Mouse (Mus musculus) ovary, postnatal 14 days (tissue): ENCODE measurements around the gene Atp6v0c.
A peak's percentile ranks its signal among the peaks of the same experiment; 100 is the strongest.
"Not testable (repeated sequence)": the region's sequence is repeated elsewhere in the genome, so short reads cannot be mapped to it uniquely, and the experiment has no call there.

Source experiments
- DNase-seq: peaks from one replicate; pipeline ENCODE4 v3.0.0; 2022; ENCODE audit warnings: low spot score

The Atp6v0c gene

DNA sequence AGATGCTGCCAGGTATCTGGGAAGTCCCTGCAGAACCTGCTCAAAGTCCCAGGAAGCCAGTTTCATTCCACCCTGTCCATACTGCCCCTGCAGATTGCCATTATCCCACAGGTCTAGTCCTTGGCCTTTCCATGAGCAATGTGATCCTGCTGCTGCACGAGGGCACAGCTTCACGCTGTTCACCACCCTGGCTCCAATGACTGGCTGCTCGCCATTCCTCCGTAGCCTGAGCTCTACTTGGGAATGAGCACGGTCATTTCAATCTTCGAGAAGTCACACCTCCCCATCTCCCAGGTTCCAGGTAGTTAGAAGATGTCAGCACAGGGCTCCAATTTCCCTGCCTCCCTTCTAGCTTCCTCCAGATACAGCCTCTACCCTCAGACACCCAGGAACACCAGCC lies 12.4 kb downstream of the Atp6v0c start:
- no peak for DNase-seq

- no peak for DNase-seq
Observed at GRCm38 (mm10) chr17:24156394-24156793, 13.1 kb downstream of the Atp6v0c start.

- DNase-seq: no peak
Observed at GRCm38 (mm10) chr17:24155742-24156141, 13.8 kb downstream of the Atp6v0c start.

GRCm38 (mm10) chr17:24154463-24154862 lies 15.0 kb downstream of the Atp6v0c start:
- DNase-seq: no peak

- DNase-seq: peak; percentile 60
Observed at GRCm38 (mm10) chr17:24151890-24152563, 17.5 kb downstream of the Atp6v0c start.

DNA sequence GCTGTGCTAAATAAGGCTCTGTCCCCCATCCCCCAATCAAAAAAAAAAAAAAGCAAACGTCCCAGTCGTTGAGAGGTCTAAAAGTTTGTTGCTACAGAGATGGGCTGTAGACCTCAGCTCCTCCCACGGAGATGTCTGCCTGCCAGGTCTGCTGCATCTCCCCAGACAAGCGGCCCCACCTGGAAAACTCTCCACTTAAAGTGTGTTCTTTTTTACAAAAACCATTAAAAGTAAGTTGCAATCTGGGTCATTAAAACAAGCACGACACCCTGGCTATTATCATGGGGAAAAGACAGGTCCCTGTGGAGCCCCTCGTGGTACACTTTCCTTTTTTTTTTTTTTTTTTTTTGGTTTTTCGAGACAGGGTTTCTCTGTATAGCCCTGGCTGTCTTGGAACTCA lies 18.1 kb downstream of the Atp6v0c start:
- no peak for DNase-seq

DNA sequence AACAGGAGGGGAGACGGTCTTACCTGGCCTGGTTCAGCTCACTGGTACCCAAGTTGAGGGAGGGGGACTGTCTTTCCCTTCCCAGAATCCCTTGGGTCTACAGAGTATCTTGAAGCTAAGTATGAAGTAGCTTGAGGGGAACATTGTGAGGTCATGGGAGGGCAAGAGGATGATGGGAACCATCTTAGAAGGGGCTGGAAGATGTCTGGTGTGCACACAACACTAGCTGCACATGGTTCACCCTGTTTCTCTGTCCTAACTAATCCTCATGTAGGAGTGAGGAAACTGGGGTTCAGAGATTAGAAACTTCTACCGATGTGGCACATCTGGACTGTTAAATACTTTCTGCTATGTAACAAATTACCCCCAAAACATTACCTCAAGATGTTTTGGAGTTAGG lies 18.7 kb downstream of the Atp6v0c start, which contains the start of gene Pdpk1:
TSS of gene Pdpk1 (minus strand) at position 101 of the 400 bp plus-strand sequence.
- DNase-seq: no peak

DNA sequence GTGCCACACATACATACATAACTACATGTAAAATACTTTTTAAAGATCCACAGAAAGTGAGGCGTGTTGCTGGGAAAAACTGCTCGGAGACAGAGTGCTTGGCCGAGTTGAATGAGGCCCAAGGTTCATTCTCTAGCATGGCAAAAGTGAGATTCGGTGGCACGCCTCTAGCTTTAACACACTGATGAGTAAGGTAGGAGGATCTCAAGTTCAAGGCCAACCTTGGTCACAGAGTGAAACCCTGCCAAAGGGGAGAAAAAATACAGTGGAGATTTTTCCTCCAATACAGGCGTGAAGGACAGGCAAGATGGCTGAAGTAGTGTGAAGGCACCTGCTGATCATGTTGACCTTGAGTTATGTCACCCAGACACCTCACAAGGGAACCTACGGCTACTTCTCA lies 20.1 kb downstream of the Atp6v0c start:
- DNase-seq: no peak

DNA sequence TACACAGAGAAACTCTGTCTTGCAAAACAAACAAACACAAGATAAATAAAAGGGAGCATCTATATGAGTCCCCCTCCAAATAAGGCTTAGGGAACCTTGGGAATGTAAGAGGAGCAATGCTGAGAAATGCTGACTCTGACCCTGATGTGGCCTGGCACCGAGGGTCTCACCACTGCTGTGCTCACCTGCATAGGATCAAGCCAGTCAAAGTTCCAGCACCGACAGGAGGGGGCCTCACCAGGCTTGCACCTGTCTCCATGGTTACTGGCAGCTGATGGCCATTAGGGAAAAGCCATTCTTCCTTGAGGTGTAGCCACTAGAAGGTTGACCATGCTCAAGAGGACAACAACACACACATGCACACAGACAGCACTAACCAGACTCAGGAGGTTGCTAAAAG lies 26.6 kb downstream of the Atp6v0c start:
- DNase-seq: no peak

DNA sequence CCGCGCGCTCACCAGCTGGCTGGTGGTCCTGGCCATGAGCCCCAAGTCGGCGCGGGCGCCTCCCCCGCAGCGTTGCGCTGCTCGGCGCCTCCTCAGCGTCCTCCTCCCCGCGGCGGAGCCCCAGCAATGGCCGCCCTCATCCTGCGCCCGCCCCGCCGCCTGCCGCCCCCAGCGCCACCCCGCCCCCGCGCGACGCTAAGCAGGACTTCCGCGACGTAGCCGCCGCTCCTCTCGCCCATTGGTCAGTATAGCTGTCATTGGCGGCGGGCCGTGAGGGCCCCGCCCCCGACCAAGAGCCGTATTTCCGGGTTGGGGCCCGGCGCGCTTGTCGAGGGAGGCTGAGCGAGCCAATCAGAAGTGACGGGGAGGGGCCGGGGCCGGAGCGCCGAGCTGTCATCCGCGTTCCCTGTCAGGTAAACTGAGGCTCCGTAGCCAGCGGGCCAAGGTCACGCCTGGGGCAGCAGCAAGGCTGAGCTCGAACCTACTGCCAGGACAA lies 28.0 kb downstream of the Atp6v0c start:
- peak; percentile 95 for DNase-seq

GRCm38 (mm10) chr17:24140845-24141424 lies 28.6 kb downstream of the Atp6v0c start:
- DNase-seq: peak; percentile 10

- no peak for DNase-seq
Observed at GRCm38 (mm10) chr17:24139968-24140367, 29.5 kb downstream of the Atp6v0c start.

DNA sequence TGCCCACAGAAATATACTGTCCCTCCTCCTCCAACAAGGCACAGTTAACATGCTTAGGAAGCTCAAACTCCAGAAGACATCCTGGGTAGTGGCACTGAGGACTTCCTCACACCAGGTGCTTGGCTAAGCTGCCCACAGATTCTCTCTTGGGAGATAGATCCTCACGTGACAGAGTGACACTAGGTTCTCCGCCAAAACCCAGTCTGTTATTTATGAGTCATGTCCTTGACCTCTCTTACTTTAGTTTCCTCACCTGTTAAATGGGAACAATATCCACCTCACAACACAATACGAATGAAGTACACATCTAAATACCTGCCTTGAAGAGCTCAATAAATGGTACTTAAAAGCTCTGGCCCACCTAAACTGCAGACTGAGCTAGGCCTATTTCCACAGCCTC lies 30.2 kb downstream of the Atp6v0c start:
- no peak for DNase-seq

DNA sequence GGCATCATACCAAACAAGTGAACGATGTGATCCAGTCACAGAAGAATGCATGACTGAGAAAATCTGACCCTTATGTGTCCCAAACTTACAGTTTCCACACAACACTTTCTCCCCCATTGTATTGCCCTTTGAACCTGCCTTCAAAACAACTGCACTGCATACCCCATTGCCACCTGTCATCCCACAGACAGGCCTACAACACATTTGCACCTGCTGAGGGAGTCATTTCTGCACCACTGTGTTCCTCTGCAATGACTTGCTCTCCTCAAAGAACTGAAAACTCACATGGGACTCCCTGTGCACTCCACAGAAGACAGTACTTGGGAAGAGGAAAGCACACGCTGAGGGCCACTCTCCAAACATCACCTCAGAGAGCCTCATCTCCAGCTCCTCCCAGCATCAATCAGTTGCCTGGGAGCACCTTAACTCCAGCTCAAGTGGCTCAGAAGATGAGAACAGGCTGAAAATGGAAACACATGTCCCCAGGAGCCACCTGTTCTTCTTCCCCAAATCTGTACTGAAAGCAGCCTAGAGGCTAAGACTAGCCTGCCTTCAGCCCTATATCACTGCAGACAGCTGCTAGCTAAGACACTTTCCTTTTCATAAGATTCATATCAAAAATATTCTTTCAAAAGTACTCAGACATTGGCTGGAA lies 32.1 kb downstream of the Atp6v0c start:
- no peak for DNase-seq

GRCm38 (mm10) chr17:24134062-24134461 lies 35.4 kb downstream of the Atp6v0c start:
- DNase-seq: no peak

DNA sequence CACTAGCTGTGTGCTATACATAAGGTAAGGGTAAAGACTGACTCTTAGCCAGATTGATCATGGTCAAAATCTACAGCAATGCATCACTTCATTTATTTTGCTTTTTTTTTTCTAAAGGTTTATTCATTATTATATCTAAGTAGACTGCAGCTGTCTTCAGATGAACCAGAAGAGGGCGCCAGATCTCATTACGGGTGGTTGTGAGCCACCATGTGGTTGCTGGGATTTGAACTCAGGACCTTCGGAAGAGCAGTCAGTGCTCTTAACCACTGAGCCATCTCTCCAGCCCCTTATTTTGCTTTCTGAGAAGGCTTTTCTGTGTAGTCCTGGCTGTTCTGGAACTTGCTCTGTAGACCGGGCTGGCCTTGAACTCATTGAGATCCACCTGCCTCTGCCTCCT lies 36.6 kb downstream of the Atp6v0c start:
- DNase-seq: not testable (repeated sequence)

GRCm38 (mm10) chr17:24131570-24131969 lies 37.9 kb downstream of the Atp6v0c start:
- DNase-seq: no peak

- DNase-seq: not testable (repeated sequence)
Observed at GRCm38 (mm10) chr17:24129246-24129645, 40.3 kb downstream of the Atp6v0c start.

DNA sequence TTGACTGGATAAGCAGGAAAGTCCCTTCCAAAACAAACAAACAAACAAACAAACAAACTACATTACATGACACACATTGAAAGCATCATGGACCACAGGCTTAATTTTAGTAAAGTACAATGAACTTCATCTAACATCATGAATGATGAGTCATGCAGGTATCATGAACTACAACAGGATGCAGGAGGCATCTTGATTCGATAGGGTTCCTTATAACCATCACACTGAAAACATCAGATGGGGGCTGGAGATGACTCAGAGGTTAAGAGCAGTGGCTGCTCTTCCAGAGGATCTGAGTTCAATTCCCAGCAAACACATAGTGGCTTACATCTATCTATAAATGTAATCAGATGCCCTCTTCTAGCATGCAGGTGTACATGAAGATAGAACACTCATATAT lies 41.9 kb downstream of the Atp6v0c start:
- no peak for DNase-seq

DNA sequence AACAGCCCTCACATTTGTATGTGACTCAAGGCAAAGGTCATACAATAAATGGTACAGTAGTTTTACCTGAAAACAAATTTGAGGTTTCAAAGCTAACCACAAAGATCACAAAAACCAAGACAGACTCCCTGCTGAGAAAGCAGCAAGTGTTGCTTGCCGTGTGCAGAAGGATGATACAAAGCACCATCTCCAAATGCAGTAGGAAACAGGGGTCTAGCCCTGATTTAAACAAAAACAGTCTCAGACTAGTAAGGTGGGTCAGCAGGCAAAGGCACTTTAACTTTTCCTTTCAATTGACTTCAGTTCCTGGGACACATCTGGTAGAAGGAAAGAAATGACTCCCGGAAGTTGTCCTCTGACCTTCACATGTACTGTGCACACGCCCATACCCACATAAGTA lies 42.7 kb downstream of the Atp6v0c start:
- no peak for DNase-seq

- DNase-seq: no peak
Observed at GRCm38 (mm10) chr17:24119446-24119845, 50.1 kb downstream of the Atp6v0c start.
